Mouse (Mus musculus) gastrocnemius, postnatal 4 days (tissue): ENCODE data around the gene Hspa5. TPM values are rescaled to one million over a fixed set of nuclear protein-coding genes. Genes with fewer than 3 reads are reported as not detected.
"Not testable (repeated sequence)": the region's sequence is repeated elsewhere in the genome, so short reads cannot be mapped to it uniquely, and the experiment has no call there.

ENCODE experiments used
- DNase-seq, 2 experiments: peaks; one replicate each; pipeline ENCODE4 v3.0.0; 2021 to 2022; ENCODE audit warnings: low spot score in 2 of 2, mixed read lengths in 2 of 2
- total RNA-seq, 2 experiments: library from RNA; stranded (reverse); gene quantifications; 2 replicates each; pipeline ENCODE4 v1.2.3; 2021

Hspa5 gene
- total RNA-seq, 2 experiments from 2014 or later = 303 to 318 TPM

- no peak for DNase-seq
These were observed 1.7 kb upstream of the Hspa5 start for GRCm38 (mm10) chr2:34770049-34770448.

- no peak for DNase-seq
These were observed 819 bp upstream of the Hspa5 start for GRCm38 (mm10) chr2:34770951-34771350.

- no peak for DNase-seq
These were observed 774 bp downstream of the Hspa5 start for GRCm38 (mm10) chr2:34772252-34773235.

- DNase-seq = no peak
These were observed 1.9 kb downstream of the Hspa5 start for GRCm38 (mm10) chr2:34773673-34774072.

- no peak for DNase-seq
These were observed 2.7 kb downstream of the Hspa5 start for GRCm38 (mm10) chr2:34774493-34774892.

GRCm38 (mm10) chr2:34777237-34777868, 5.6 kb downstream of the Hspa5 start:
- DNase-seq = no peak

GRCm38 (mm10) chr2:34783064-34784020, 11.6 kb downstream of the Hspa5 start:
- no peak for DNase-seq

GRCm38 (mm10) chr2:34784085-34784484, 12.3 kb downstream of the Hspa5 start:
- no peak for DNase-seq

GRCm38 (mm10) chr2:34790282-34790681, 18.5 kb downstream of the Hspa5 start:
- no peak for DNase-seq

- not testable (repeated sequence) for DNase-seq
These were observed 20.8 kb downstream of the Hspa5 start for GRCm38 (mm10) chr2:34792543-34792942.

GRCm38 (mm10) chr2:34794511-34794910, 22.7 kb downstream of the Hspa5 start:
- no peak for DNase-seq

GRCm38 (mm10) chr2:34795426-34795825, 23.7 kb downstream of the Hspa5 start:
- DNase-seq = no peak

GRCm38 (mm10) chr2:34799357-34800256, 27.8 kb downstream of the Hspa5 start, which contains the start of gene Rabepk:
Gene Rabepk (minus strand): TSS chr2:34799912.
- peak; percentile 63 to 80 for DNase-seq

- no peak for DNase-seq
These were observed 28.6 kb downstream of the Hspa5 start for GRCm38 (mm10) chr2:34800371-34800770.

- DNase-seq = peak; percentile 94 to 97
These were observed 30.0 kb downstream of the Hspa5 start for GRCm38 (mm10) chr2:34801516-34802482.

- not testable (repeated sequence) for DNase-seq
These were observed 30.9 kb downstream of the Hspa5 start for GRCm38 (mm10) chr2:34802565-34803245.

GRCm38 (mm10) chr2:34803746-34804145, 32.0 kb downstream of the Hspa5 start:
- DNase-seq = no peak

GRCm38 (mm10) chr2:34804172-34804571, 32.4 kb downstream of the Hspa5 start:
- no peak for DNase-seq
